Mouse (Mus musculus): ENCODE results near the gene Myl7. TPM values are rescaled to one million over a fixed set of nuclear protein-coding genes. Genes with fewer than 3 reads are reported as not detected.

Myl7 gene
- total RNA-seq (2023), result not detected

GRCm38 (mm10) chr11:5898531-5898930, at the start of gene Myl7:
Gene Myl7, minus strand, starts transcription at chr11:5898782.

DNA sequence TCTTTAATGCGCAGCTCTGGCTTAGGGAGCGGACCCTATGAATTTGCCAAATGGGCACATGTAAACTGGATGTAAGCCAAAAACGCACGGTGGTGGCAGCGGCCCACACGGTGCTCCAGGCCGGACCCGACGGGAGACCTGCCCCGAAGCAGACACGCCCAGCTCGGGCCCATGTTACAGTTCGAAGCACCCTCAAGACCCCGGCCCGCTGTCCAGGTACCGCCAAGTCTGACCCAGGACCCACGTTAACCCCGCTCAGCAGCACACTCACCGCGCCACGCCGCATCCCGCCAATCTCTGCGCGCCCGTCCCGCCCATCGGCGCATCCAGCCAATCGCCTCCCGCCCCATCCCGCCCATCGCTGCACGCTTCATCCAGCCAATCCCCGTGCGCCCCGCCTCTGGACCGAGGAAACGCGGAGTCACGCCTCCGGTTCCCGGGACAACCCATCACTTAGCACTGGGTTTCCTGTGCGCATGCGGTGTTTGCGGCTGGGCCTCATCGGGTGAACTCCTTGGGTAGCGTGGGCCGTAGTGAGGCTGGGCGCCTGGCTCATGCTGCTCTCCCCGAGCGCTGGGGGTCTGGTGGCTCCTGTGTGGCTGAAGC, 20.6 kb downstream of the Myl7 start, which contains the start of gene Pold2:
Gene Pold2 (minus strand): TSS at position 372 of the 606 bp plus-strand sequence.

DNA sequence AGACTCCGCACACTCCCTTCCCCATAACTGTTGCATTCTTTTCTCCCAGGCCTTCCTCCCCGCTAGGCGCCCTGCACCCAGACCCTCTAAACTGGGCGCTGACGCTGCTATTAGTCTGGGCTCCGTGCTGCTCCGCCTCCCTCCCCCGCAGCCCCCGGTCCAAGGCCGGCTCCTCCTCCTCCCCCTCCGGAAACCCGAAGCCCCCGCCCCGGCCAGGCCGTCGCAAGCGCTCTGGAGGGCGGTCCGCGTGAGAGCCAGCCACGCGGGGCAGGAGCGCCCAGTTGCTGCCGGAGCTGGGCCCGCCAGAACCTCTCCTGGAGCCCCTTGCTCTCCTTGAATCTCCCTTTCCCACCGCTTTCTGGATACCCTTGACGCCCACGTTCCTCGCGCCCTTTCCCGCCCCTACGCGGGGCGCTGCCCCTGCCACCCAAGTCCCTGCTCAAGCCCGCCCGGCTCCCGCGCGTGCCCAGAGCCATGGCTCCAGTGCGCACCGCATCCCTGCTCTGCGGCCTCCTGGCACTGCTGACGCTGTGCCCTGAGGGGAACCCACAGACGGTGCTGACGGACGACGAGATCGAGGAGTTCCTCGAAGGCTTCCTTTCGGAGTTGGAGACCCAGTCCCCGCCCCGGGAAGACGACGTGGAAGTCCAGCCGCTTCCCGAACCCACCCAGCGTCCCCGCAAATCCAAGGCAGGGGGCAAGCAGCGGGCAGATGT, 36.7 kb downstream of the Myl7 start, which contains the start of gene Aebp1:
Gene Aebp1 (plus strand): TSS at position 270 of the 716 bp plus-strand sequence.

Other genes with a start within 250 kb of the Myl7 start
- 56.9 TPM for gene Mrps24, start 183.1 kb downstream of the Myl7 start, total RNA-seq (2023)
- 29.8 TPM for gene Urgcp, start 136.4 kb downstream of the Myl7 start, total RNA-seq (2023)
- gene Dbnl, start 110.3 kb downstream of the Myl7 start, total RNA-seq (2023), result 118 TPM
- gene Pgam2, start 95.0 kb downstream of the Myl7 start, total RNA-seq (2023), result not detected
- gene Polm, start 60.8 kb downstream of the Myl7 start, total RNA-seq (2023), result 38.4 TPM
- 1.3 TPM for gene Aebp1, start 36.8 kb downstream of the Myl7 start, total RNA-seq (2023)
- 60.2 TPM for gene Pold2, start 20.5 kb downstream of the Myl7 start, total RNA-seq (2023)
- gene Gck, start 51.3 kb upstream of the Myl7 start, total RNA-seq (2023), result not detected
- gene Ykt6, start 56.9 kb upstream of the Myl7 start, total RNA-seq (2023), result 58.0 TPM
- gene Camk2b, start 167.6 kb upstream of the Myl7 start, total RNA-seq (2023), result 11.1 TPM

Data from CD8-positive naive resting alpha-beta T cell, adult 57 days (primary cell).